Mouse (Mus musculus): ENCODE data around the gene Sec11a.

GRCm38 (mm10) chr7:80901541-80902274 is 45.9 kb downstream of the Sec11a start:
- no peak for TF ChIP-seq CTCF (conservative IDR thresholded peaks at IDR 0.05; ENCODE audit: low read length)
- no peak for TF ChIP-seq NANOG (IDR thresholded peaks at IDR 0.05; ENCODE audit: borderline replicate concordance, low read length)

Measured in E14TG2a.4 (cell line).